Comparison of ENCODE assay signal across 8 mouse cellular contexts in the genomic region with DNA sequence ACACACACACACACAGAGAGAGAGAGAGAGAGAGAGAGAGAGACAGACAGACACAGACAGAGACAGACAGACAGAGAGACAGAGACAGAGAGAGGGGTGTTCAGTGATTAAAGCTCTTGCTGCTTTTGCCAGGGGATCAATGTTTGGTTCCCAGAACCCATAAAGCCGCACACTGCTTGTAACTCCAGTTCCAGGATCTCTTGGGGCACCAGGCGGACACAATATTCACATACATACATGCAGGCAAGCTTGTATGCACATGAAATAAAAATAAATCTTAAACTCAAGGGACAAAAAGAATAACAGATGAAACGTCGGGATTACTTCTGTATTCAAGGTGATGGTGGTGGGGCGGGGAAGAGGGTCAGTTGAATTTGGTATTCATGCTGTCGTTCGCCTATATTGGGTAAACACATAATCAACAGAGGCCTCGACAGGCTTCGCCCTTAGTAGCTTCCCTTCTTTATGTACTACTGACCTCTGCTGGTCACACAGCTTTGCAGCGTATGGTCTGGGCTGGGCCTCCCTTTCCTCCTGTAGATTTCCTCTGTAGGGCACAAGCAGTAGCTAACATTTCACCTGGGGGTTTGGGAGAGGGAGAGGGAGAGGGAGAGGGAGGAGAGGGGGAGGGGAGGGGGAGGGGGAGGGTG. TPM values are rescaled to one million over a fixed set of nuclear protein-coding genes. Genes with fewer than 3 reads are reported as not detected.
DNase-seq lines count a peak whose midpoint lies in the region; ATAC-seq and TF ChIP-seq lines count a peak whose summit lies in the region.

No protein-coding gene starts in this region.

- H3K4me1 ChIP-seq in hindbrain, postnatal 0 days (ENCODE audit: insufficient read depth, low read length) = 0 out of 2 replicates have a peak, but pooled peaks cover 4% of the 10 kb centered on the region

- H3K9ac ChIP-seq in hindbrain, postnatal 0 days (replicated peaks; ENCODE audit: low read length) = no peak overlapping the region

- ATAC-seq in hindbrain, postnatal 0 days = peak; percentile 98

- H3K4me2 ChIP-seq in hindbrain, postnatal 0 days (ENCODE audit: low read depth, low read length) = peak overlapping the region; percentile 31

- H3K27me3 ChIP-seq in hindbrain, postnatal 0 days (ENCODE audit: insufficient read depth, low read length) = no peaks in the 10 kb centered on the region

- 15% methylated on average over 10 of the region's 10 CpGs for WGBS in hindbrain, postnatal 0 days

- no peaks in the 10 kb centered on the region; the same call in 1 of the 2 replicates for H3K36me3 ChIP-seq in hindbrain, postnatal 0 days (ENCODE audit: insufficient read depth, low read length)

- H3K27ac ChIP-seq in hindbrain, postnatal 0 days = no peak overlapping the region

- TF ChIP-seq CTCF in hindbrain, postnatal 0 days (IDR thresholded peaks at IDR 0.05; ENCODE audit: low read depth) = peak; percentile 93

- H3K9me3 ChIP-seq in hindbrain, postnatal 0 days (ENCODE audit: low read length) = no peaks in the 10 kb centered on the region

- no peak overlapping the region for H3K4me3 ChIP-seq in hindbrain, postnatal 0 days (ENCODE audit: low read length)

- DNase-seq in ZHBTc4 (ENCODE audit: low read depth, low spot score) = peak; percentile 86
- DNase-seq in cerebellum, postnatal 4 days (ENCODE audit: low spot score in 2 of 2) = peak; percentile 46 to 80
- DNase-seq in gastrocnemius, adult 18-20 months (ENCODE audit: low spot score) = peak; percentile 83
- DNase-seq in hindbrain, postnatal 0 days (ENCODE audit: low spot score) = peak; percentile 92
- peak; percentile 61 to 72 for DNase-seq in left cerebral cortex, adult 18-20 months (ENCODE audit: low spot score in 2 of 2)
- peak; percentile 51 to 81 for DNase-seq in lung, postnatal 4 days
- peak; percentile 68 to 74 for DNase-seq in right cerebral cortex, adult 2 months (ENCODE audit: low spot score in 2 of 2)
- peak; percentile 83 for DNase-seq in yolk sac, embryonic 10.5 days (ENCODE audit: low spot score)

RNA-seq across cellular contexts. Expression of a gene that starts 6.9 kb away (rescaled TPM):
- total RNA-seq in gastrocnemius, adult 18-20 months (2021) = not detected
- not detected in 2 replicates for total RNA-seq in hindbrain, postnatal 0 days (2014; rRNA removed)
- polyA plus RNA-seq in hindbrain, postnatal 0 days (2015; fragmentation: Nextera tagmentation; extraction: Ambion mirVana) = not detected in 2 replicates
- total RNA-seq in left cerebral cortex, adult 18-20 months (2021) = not detected

RNA-seq across cellular contexts. Expression of a gene that starts 26.0 kb away (rescaled TPM):
- 10 to 100 TPM; 35.8 to 73.6 TPM for total RNA-seq in gastrocnemius, adult 18-20 months (2021)
- 0.11 and 0.68 TPM in 2 replicates for total RNA-seq in hindbrain, postnatal 0 days (2014; rRNA removed)
- polyA plus RNA-seq in hindbrain, postnatal 0 days (2015; fragmentation: Nextera tagmentation; extraction: Ambion mirVana) = 0.53 and 0.71 TPM in 2 replicates
- 1 to 10 TPM; 4.0 to 5.1 TPM for total RNA-seq in left cerebral cortex, adult 18-20 months (2021)

Comparison
In these comparisons a context has a peak if more than half of its experiments do, and no peak if none do; other contexts are left out.
1. RNA of a gene that starts 26.0 kb away (total RNA-seq): 35.8 to 73.6 TPM in gastrocnemius, adult 18-20 months; 4.0 to 5.1 TPM in left cerebral cortex, adult 18-20 months and 0.11 to 0.68 TPM in hindbrain, postnatal 0 days; every median in the first group is over 4 times any median in the second.
2. Peak in every context shown above with its lines, with median percentiles within 50 percentile points of each other: DNase-seq.